Mouse (Mus musculus): Measurements from ENCODE around the gene Gatad2a.

The Gatad2a gene

GRCm38 (mm10) chr8:69903063-69903542, 93.1 kb downstream of the Gatad2a start:
- POLR2A ChIA-PET: interaction anchor here (0.5 to 9.4 kb wide), 80 partner anchors 9 to 636 kb away, joined by 3 to 141 read pairs (median 4); partner anchors contain the start of genes Cilp2 (in 2 of the 4), Gatad2a (in 2 of the 4), Slc25a42 (in 2 of the 4) and Tm6sf2 (in 2 of the 4)
- CTCF ChIA-PET: interaction anchor here in 3 of 4 experiments (0.6 to 1.9 kb wide), 12 partner anchors 9 to 719 kb away, joined by 3 to 10 read pairs (median 4); partner anchors contain the start of genes Homer3 (in 1 of the 3) and Zfp868 (in 1 of the 3)

- POLR2A ChIA-PET: interaction anchor here (0.5 to 9.4 kb wide), 77 partner anchors 8 to 637 kb away, joined by 3 to 141 read pairs (median 4); partner anchors contain the start of genes Gatad2a (in 3 of the 4), Cilp2 (in 2 of the 4), Gm20422 (in 2 of the 4) and Slc25a42 (in 2 of the 4)
- CTCF ChIA-PET: interaction anchor here in 3 of 4 experiments (0.6 to 1.9 kb wide), 9 partner anchors 8 to 381 kb away, joined by 3 to 10 read pairs (median 5); partner anchors contain the start of gene Homer3 (in 1 of the 3)
Observed at GRCm38 (mm10) chr8:69902163-69903062, 93.8 kb downstream of the Gatad2a start, which contains the start of the genes Tssk6, Ndufa13 and Yjefn3. Gene Tssk6, plus strand, starts transcription at chr8:69902184. Gene Ndufa13, minus strand, starts transcription at chr8:69902558. Gene Yjefn3, minus strand, starts transcription at chr8:69902712.

- POLR2A ChIA-PET: interaction anchor here in 3 of 4 experiments (0.8 to 9.4 kb wide), 34 partner anchors 8 to 610 kb away, joined by 3 to 141 read pairs (median 6); partner anchors contain the start of genes Gatad2a (in 3 of the 3), Cilp2 (in 1 of the 3), Gm20422 (in 1 of the 3) and Lpar2 (in 1 of the 3)
- CTCF ChIA-PET: interaction anchor here in 1 of 4 experiments (0.7 to 1.8 kb wide), 2 partner anchors 11 to 38 kb away, joined by 3 to 8 read pairs; no protein-coding TSS in a partner anchor
Observed at GRCm38 (mm10) chr8:69901484-69902162, 94.6 kb downstream of the Gatad2a start.

GRCm38 (mm10) chr8:69900895-69901451, 95.2 kb downstream of the Gatad2a start:
- POLR2A ChIA-PET: interaction anchor here in 3 of 4 experiments (1.0 to 9.4 kb wide), 17 partner anchors 9 to 133 kb away, joined by 3 to 141 read pairs (median 10); partner anchors contain the start of genes Gatad2a (in 2 of the 3), Cilp2 (in 1 of the 3), Gm20422 (in 1 of the 3) and Lpar2 (in 1 of the 3)
- CTCF ChIA-PET: interaction anchor here in 1 of 4 experiments (0.7 kb wide), 1 partner anchor 39 kb away, joined by 3 read pairs; no protein-coding TSS in a partner anchor

GRCm38 (mm10) chr8:69899876-69900275, 96.3 kb downstream of the Gatad2a start:
- ChIA-PET POLR2A (no interaction called here), CTCF (no interaction called here)

GRCm38 (mm10) chr8:69897857-69898256, 98.3 kb downstream of the Gatad2a start:
- CTCF ChIA-PET: interaction anchor here in 2 of 4 experiments (1.1 to 1.2 kb wide), 2 partner anchors 37 to 39 kb away, joined by 3 read pairs; no protein-coding TSS in a partner anchor
- POLR2A ChIA-PET: interaction anchor here in 2 of 4 experiments (0.7 to 3.8 kb wide), 14 partner anchors 10 to 314 kb away, joined by 3 to 32 read pairs (median 4); partner anchors contain the start of genes Cilp2 (in 2 of the 2), Slc25a42 (in 1 of the 2) and Zfp868 (in 1 of the 2)

GRCm38 (mm10) chr8:69895772-69896451, 100.3 kb downstream of the Gatad2a start:
- CTCF ChIA-PET: interaction anchor here in 1 of 4 experiments (0.6 to 1.4 kb wide), 2 partner anchors 9 to 14 kb away, joined by 3 read pairs; no protein-coding TSS in a partner anchor
- POLR2A ChIA-PET: interaction anchor here in 2 of 4 experiments (1.0 to 3.8 kb wide), 7 partner anchors 10 to 67 kb away, joined by 3 to 32 read pairs (median 3); partner anchors contain the start of gene Cilp2 (in 1 of the 2)

- ChIA-PET CTCF (interaction anchor here in 3 of 4 experiments (0.7 to 3.3 kb wide), 10 partner anchors 8 to 193 kb away, joined by 3 to 23 read pairs (median 6); partner anchors contain the start of genes Gatad2a (in 1 of the 3), Ndufa13 (in 1 of the 3) and Yjefn3 (in 1 of the 3)), POLR2A (interaction anchor here in 3 of 4 experiments (0.6 to 3.5 kb wide), 18 partner anchors 9 to 277 kb away, joined by 3 to 31 read pairs (median 4); partner anchors contain the start of genes Ndufa13 (in 2 of the 3), Tssk6 (in 2 of the 3), Yjefn3 (in 2 of the 3) and Tmem161a (in 1 of the 3))
Observed at GRCm38 (mm10) chr8:69894836-69895332, 101.3 kb downstream of the Gatad2a start.

GRCm38 (mm10) chr8:69893863-69894262, 102.3 kb downstream of the Gatad2a start:
- CTCF ChIA-PET: interaction anchor here (0.6 to 3.3 kb wide), 27 partner anchors 8 to 467 kb away, joined by 3 to 23 read pairs (median 4); partner anchors contain the start of genes Gatad2a (in 1 of the 4), Lpar2 (in 1 of the 4), Ndufa13 (in 1 of the 4) and Yjefn3 (in 1 of the 4)
- POLR2A ChIA-PET: interaction anchor here (0.6 to 3.5 kb wide), 39 partner anchors 8 to 494 kb away, joined by 3 to 31 read pairs (median 4); partner anchors contain the start of genes Ndufa13 (in 3 of the 4), Yjefn3 (in 3 of the 4), Tssk6 (in 2 of the 4) and Zfp868 (in 2 of the 4)

GRCm38 (mm10) chr8:69890813-69891241, 105.4 kb downstream of the Gatad2a start:
- ChIA-PET CTCF (interaction anchor here (0.6 to 2.2 kb wide), 30 partner anchors 11 to 562 kb away, joined by 3 to 15 read pairs (median 4); partner anchors contain the start of genes Yjefn3 (in 2 of the 4), Ndufa13 (in 1 of the 4), Tssk6 (in 1 of the 4) and Zfp868 (in 1 of the 4)), POLR2A (interaction anchor here in 3 of 4 experiments (0.6 to 2.4 kb wide), 27 partner anchors 9 to 562 kb away, joined by 3 to 17 read pairs (median 4); partner anchors contain the start of genes Ndufa13 (in 2 of the 3), Yjefn3 (in 2 of the 3), Gatad2a (in 1 of the 3) and Lpar2 (in 1 of the 3))

- CTCF ChIA-PET: interaction anchor here in 1 of 4 experiments (0.9 kb wide), 1 partner anchor 13 kb away, joined by 3 read pairs; no protein-coding TSS in a partner anchor
- POLR2A ChIA-PET: interaction anchor here (0.6 to 1.3 kb wide), 5 partner anchors 9 to 67 kb away, joined by 3 to 6 read pairs (median 3); partner anchors contain the start of gene Lpar2 (in 1 of the 4)
Observed at GRCm38 (mm10) chr8:69888902-69889301, 107.3 kb downstream of the Gatad2a start.

GRCm38 (mm10) chr8:69888244-69888866, 107.8 kb downstream of the Gatad2a start:
- POLR2A ChIA-PET: interaction anchor here (0.5 to 6.2 kb wide), 9 partner anchors 8 to 263 kb away, joined by 3 to 32 read pairs (median 4); partner anchors contain the start of genes Lpar2 (in 1 of the 4), Ndufa13 (in 1 of the 4), Tssk6 (in 1 of the 4) and Yjefn3 (in 1 of the 4)
- CTCF ChIA-PET: interaction anchor here in 1 of 4 experiments (0.9 to 1.5 kb wide), 2 partner anchors 13 to 263 kb away, joined by 3 to 5 read pairs; partner anchors contain the start of gene Zfp868

GRCm38 (mm10) chr8:69887289-69888243, 108.6 kb downstream of the Gatad2a start, which contains the start of gene Cilp2:
Gene Cilp2, minus strand, starts transcription at chr8:69887687.
- POLR2A ChIA-PET: interaction anchor here in 3 of 4 experiments (0.5 to 6.2 kb wide), 19 partner anchors 8 to 262 kb away, joined by 3 to 32 read pairs (median 4); partner anchors contain the start of genes Lpar2 (in 1 of the 3), Ndufa13 (in 1 of the 3), Tssk6 (in 1 of the 3) and Yjefn3 (in 1 of the 3)
- CTCF ChIA-PET: interaction anchor here in 3 of 4 experiments (0.7 to 1.5 kb wide), 5 partner anchors 9 to 262 kb away, joined by 3 to 7 read pairs (median 4); partner anchors contain the start of gene Zfp868 (in 1 of the 3)
